Mouse (Mus musculus) lung, adult 2 months (tissue): Measurements from ENCODE around the gene Gm20388.

Source experiments
- CTCF ChIP-seq: fragments of 200-500 bp; IDR thresholded peaks from 2 replicates; pipeline ENCODE4 v1.5.1; 2011; ENCODE audit warnings: mild to moderate bottlenecking, low read length, control low read depth; ENCODE audit not compliant: insufficient read depth
- POLR2A ChIP-seq: fragments of 200-500 bp; IDR thresholded peaks from 2 replicates; pipeline ENCODE4 v1.6.1; 2011; ENCODE audit warnings: low read depth, mild to moderate bottlenecking, control low read depth, low read length, borderline replicate concordance; ENCODE audit errors: extremely low read depth

- TF ChIP-seq CTCF: no peak
- no peak for TF ChIP-seq POLR2A
These were observed 1248.2 kb downstream of the Gm20388 start for GRCm38 (mm10) chr8:121158812-121159211.
